Mouse (Mus musculus): ENCODE results near the gene Acot6.
"Not testable (repeated sequence)": the region's sequence is repeated elsewhere in the genome, so short reads cannot be mapped to it uniquely, and the experiment has no call there.

The Acot6 gene

DNA sequence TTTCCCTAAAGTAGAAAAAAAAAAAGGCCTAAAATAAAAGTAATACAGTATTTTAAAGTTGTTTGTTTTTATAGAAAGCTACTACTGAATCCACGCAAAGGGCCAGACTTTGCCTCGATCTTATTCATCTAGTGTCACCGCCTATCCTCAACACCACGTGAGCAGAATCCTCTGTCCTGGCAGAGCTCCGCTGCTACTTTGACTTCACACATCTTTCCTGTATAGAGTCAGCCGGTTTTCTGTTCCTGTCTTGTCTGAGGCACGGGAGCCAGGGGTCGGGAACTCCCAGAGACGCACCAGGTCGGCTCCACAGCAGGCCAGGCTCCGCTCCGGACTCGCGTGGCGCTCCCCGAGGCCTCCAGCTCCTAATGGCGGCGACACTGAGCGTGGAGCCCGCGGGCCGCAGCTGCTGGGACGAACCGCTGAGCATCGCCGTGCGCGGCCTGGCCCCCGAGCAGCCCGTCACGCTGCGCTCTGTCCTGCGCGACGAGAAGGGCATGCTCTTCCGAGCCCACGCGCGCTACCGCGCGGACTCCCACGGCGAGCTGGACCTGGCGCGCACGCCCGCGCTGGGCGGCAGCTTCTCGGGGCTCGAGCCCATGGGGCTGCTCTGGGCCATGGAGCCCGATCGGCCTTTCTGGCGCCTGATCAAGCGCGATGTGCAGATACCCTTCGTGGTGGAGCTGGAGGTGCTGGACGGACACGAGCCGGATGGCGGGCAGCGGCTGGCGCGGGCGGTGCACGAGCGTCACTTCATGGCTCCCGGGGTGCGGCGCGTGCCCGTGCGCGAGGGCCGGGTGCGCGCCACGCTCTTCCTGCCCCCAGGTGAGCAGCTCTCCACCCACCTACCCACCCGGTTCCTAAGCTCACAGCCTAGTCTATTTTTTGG, at the start of gene Acot6:
Acot6 (plus strand) TSS at position 51 of the 889 bp plus-strand sequence.
- peak; percentile 13 for DNase-seq (ENCODE audit: low spot score)

DNA sequence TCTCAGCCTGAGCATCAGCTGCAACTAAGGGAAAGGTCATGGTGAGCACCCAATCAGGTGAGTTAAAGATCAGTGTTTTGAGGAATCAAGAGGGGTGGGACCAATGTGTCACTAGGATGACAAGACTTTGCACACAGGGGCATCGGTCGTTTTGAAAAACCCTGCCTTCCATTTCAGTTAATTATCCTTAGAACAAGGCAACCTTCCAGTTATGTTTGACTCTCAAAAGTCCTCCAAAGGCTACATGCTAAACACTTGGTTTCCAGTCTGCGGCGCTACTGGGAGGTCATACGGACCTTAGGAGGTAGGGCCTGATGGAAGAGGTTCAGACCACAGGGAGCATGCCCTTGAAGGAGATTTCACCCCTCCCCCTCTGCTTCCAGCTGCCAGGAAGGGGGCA, 49.7 kb upstream of the Acot6 start:
- not testable (repeated sequence) for DNase-seq (ENCODE audit: low spot score)

DNA sequence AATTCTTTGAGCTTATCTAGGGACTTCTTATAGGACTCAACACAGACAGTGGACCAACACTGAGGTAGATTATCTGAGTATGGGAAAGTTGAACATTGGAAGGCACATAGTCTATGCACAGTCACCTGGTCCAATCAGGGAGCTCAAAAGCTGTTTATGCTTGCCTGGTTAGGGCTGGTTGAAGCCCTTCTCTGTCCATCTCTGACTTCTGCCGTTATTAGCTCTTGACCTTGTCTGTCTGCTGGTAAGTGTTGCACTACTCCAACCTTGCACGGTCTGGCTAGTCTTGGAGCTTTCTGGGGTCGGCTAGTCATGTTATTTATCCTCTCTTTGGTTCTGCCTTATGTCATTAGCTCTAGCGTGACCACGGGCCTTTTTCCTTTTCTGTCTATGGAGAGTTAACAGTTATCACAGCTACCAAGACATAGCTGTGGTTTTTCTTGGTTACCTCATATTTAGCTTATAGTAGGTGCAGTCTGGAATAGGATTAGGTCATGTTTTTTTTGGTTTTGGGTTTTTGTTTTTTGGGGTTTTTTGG, 48.4 kb upstream of the Acot6 start, which contains the start of gene Acot3:
Acot3 (plus strand) TSS at position 208 of the 538 bp plus-strand sequence.
- no peak for DNase-seq (ENCODE audit: low spot score)

DNA sequence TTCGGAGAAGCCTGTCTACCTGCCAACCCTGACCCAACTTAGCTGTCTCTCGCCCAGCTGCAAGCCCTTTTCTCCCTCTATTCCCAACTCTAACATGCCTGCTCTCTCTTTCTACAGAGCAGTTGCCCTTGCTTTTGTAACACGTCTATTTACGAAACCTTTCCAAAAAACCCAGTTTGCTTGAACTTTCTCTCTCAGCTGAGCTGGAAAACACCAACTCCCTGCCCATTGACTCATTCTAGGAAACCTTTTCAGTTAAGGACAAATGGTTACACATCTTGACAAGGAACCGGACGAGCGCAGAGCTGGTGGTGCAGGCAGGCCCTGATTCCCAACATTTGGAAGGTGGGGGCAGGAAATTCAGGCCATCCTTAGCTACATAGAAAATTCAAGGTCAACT, 47.8 kb upstream of the Acot6 start:
- no peak for DNase-seq (ENCODE audit: low spot score)

DNA sequence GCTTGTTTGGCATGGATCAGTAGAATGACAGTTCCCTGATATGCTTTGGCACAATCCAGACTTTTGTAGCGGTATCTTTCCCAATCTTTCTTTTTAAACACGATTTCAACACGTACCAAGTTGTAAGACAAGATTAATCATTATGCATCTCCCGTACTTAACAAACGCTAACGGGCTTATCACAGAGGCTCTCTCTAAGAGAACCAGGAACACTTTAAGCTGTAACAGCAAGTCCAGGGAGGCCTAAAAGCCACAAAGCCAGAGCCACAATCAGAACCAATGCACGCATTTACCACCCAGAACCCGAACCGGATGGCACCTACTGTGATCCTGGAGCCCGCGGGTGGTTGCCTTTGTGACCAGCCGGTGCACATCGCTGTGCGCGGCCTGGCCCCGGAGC, 47.3 kb upstream of the Acot6 start:
- no peak for DNase-seq (ENCODE audit: low spot score)

DNA sequence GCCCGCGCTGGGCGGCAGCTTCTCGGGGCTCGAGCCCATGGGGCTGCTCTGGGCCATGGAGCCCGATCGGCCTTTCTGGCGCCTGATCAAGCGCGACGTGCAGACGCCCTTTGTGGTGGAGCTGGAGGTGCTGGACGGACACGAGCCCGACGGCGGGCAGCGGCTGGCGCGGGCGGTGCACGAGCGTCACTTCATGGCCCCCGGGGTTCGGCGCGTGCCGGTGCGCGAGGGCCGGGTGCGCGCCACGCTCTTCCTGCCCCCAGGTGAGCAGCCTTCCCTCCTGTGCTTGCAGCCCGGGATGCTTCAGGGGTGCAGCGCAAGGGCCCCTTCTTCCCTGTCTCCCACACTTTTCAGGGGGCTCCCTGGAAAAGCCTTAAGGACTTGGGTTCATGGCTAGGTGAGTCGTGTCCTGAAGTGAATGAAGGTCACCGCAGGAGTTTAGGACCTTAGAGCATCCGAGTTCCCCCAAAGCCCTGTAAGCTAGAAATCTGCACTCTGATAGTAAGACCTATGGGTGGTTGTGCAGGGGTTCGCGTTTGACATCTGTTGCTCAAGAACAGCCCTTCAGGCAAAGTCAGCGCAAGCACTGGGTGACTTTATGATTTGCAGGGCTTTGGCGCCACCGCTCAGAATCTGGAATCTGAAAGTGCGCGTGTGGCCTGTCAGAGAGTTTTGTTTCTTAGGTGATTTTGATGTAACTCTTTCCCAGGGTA, 46.6 kb upstream of the Acot6 start:
- DNase-seq (ENCODE audit: low spot score), result no peak

DNA sequence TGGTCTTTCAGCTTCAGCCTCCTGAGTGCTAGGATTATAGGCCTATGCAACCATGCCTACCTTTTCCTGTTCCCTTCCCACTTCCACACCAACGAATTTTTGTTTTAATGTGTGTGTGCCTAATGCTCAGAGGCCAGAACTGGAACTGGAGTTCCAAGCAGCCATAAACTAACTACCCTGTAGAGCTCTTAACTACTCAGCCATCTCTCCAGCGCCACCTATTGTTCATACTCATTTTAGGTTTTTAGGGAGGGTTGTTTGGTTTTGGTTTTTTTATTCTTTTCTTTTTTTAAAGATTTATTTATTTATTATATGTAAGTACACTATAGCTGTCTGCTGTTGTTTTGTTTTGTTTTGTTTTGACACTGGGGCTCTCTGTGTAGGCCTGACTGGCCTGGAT, 39.5 kb upstream of the Acot6 start:
- no peak for DNase-seq (ENCODE audit: low spot score)

DNA sequence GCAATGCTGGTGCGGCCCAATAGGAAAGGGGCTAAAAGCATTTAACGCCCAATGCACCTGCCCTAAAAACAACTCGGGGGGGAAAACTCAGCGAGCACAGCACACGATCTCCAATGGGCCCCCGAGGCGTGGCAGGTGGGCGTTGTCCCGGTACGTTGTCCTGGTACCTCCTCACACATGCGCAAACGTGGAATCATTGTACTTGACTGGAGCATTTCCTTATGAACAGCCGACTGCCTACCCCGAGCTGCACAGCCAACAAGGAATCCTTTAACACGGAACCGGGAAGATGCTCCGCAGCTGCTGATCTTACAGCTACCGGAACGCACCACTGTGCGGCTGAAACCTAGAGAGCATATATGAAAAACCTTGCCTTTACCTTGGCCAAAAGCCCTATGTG, 38.1 kb upstream of the Acot6 start:
- DNase-seq (ENCODE audit: low spot score), result no peak

DNA sequence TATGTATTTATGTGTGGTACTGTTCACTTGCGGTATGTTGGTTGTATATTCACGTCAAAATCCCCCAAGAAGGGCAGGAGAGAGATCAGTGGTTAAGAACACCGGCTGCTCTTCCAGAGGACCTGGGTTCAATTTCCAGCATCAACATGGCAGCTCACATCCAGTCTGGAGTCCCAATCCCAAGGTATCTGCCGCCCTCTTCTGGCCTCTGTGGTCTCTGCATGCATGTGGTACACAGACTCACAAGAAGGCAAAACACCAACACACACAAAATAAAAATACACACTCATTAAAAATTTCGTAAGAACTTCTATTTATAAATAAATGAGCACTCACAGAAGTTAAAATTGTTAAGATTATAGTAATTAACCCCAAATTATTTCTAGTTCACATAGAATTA, 37.2 kb upstream of the Acot6 start:
- no peak for DNase-seq (ENCODE audit: low spot score)

DNA sequence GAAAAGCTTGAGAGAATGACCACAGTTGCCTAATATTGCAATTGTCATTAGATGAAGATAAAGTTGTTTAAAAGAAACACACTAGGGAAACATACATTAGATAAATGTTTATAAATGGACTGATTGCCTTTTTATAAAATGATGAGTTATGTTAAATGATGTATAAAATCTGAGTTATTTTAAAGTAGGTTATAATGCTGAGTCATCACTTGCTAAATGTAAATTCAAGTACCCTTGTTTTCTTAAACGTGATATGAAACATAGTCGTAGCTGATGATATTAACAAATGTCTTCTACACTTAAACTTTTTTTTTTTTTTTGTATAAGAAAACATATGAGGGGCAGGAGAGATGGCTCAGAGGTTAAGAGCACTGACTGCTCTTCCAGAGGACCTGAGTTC, 36.6 kb upstream of the Acot6 start:
- no peak for DNase-seq (ENCODE audit: low spot score)

DNA sequence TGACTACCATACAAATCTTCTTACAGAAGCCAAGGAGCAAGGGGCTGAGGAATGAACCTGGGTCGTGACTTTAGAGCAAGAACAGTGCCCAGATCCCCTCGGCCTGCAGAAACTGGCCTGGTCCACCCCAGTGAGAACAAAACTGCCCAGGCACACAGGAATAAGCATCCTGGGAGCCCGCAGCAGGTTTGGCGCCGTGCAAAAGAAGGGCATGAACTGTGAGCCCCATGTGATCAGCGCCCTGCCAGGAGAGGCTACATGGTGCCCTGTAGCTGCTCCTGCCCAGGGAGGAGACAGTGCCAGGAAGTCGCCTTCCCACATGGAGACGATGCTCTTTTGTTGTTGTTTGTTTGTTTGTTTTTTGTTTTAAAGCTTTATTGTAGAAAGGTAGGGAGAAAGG, 35.8 kb upstream of the Acot6 start:
- no peak for DNase-seq (ENCODE audit: low spot score)

DNA sequence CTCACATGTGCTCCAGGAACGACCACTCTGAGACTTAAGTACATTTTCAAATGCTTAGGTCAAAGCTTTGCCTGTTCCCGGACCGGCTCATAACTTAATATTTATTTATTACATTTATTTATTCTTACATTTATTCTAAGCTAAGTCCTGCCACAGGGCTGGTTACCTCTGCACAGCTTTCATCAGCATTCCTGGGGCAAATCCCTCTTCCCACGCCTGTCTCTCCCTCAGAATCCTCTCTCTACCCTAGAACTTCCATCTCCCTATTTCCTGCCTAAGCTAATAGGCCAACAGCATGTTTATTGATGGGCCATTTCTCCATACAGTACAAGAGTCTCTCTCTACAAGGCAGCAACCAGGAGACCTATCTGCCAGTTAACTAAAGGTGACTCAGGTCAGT, 32.7 kb upstream of the Acot6 start:
- no peak for DNase-seq (ENCODE audit: low spot score)

DNA sequence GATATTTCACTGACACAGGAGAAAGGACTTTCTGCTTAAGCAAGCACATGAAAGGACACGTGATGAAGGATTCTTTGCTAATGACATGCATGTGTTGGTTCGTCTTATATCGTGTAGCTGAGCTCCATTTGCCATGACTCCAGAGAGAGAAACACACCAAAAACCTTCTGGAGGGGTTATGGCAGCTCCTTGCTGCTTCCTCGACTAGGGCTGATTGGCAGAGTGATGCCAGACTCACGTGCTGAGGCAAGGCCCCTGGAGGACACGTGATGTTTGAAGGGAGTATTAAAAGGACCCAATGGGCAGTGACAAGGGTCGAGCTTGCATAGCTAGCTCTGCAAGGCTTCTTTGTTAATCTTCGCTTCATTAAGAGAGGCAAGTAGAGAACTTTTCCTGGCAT, 32.2 kb upstream of the Acot6 start:
- no peak for DNase-seq (ENCODE audit: low spot score)

DNA sequence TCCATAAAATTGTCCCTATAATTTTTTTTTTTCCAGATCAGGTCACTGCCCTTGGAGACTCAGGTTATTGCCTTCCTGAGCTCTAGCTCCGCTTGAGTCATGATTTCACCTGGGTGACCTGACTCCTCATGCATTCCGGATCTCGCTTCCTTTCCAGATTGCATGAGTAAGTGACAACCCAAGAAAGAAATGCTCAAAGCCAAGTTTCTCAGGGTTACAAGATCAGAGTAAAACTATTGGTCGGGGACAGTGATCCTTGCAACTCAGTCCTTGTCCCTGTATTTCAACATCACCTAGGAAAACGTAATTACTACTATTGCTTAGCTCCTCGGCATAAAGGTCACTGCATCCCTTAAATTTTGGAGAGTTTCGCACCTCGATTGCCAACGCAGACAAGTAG, 31.5 kb upstream of the Acot6 start, which contains the start of gene Acot5:
Acot5 (plus strand) TSS at position 340 of the 400 bp plus-strand sequence.
- DNase-seq (ENCODE audit: low spot score), result no peak

DNA sequence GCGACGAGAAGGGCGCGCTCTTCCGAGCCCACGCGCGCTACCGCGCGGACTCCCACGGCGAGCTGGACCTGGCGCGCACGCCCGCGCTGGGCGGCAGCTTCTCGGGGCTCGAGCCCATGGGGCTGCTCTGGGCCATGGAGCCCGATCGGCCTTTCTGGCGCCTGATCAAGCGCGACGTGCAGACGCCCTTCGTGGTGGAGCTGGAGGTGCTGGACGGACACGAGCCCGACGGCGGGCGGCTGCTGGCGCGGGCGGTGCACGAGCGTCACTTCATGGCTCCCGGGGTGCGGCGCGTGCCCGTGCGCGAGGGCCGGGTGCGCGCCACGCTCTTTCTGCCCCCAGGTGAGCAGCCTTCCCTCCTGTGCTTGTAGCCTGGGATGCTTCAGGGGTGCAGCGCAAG, 30.9 kb upstream of the Acot6 start:
- not testable (repeated sequence) for DNase-seq (ENCODE audit: low spot score)

DNA sequence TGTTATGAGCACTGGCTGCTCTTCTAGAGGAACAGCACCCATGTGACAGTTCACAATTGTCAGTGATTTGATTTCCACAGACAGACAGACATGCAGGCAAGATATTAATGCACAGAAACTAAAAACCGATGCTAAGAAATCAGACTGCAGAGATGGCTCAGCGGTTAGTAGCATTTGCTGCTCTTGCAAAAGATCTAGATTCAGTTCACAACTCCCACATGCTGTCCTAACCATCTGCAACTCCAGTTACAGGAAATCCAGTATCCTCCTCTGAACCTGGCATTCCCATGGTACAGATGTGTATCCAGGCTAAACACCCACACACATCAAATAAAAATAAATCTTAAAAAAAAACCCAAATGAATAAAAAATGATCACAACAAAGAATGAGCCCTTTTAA, 28.8 kb upstream of the Acot6 start:
- DNase-seq (ENCODE audit: low spot score), result peak; percentile 28

DNA sequence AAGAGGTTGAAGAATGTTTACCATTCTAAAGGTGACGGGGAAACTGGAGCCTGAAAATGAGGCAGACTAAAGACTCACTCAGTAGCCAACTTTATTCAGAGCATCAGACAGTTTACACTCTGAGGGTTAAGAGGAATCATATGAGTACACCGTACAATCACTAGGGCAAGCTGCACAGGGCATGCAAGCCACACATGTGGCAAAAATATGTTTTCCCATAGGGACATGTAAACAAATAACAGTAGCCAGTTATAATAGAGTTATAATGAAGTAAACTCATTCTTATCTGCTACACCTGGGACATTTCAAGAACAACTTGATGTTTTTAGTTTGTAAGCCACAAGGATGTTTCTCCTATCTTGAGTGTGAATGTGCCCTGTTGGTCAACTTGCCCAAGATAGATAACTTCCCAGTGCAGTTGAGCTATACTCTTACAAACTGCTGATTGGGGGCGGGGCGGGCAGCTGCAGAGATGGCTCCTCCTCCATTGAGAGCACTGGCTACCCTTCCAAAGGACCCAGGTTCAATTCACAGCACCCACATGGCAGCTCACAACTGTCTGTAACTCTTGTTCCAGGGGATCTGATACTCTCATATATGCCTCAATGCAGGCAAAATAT, 23.0 kb upstream of the Acot6 start:
- DNase-seq (ENCODE audit: low spot score), result no peak

DNA sequence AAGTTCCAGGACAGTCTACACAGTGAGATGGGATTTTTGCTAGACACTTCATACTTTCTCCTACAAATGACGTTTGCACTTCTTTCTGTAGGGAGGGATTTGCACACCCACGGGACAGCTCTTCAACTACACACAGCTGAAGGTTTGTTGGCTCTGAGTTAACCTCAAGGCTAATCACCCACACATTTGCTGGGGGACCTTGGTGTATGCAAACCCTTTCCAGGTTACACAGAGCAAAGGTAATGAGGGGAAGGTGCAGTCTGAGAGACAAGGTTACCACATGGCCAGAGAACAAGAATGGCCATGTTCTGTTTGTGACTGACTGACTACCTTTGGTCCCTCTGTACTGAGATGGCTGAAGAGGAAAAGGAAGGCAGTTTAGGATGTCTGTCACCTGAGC, 16.6 kb upstream of the Acot6 start:
- no peak for DNase-seq (ENCODE audit: low spot score)

DNA sequence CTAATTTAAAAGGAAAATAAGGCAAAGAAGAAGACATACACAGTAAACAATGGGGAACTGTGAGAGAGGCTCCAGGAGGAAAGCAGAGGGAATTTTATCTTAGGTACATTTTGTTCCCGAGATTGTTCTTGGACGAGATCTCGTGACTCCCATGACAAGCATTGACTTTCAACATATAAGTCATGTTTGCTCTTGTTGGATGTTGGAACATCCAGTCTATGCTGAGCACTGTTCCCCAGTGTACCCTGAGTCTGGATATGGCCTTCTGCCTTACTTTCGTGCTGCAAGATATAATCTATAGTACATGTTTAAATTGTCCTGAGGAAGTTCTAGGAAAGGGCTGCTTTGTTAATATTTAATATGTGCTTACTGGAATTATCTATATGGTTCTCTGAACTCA, 15.9 kb upstream of the Acot6 start:
- DNase-seq (ENCODE audit: low spot score), result no peak

DNA sequence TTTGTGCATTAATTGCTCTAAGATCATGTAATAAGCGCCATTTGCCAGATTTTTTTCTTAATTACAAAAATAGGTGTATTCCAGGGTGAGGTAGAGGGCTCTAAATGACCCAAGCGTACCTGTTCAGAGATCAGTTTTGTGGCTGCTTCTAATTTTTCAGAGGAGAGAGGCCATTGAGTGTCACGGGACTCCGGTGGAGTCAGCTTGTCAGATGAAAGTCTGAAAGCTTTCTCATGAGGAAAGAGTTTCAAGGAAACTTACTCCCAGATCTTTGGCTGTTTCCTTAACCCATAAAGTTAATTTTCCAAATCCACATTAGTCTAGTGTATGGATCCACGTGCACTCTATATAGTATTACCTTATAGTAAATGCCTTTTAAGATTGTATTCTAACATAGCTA, 5.8 kb upstream of the Acot6 start:
- not testable (repeated sequence) for DNase-seq (ENCODE audit: low spot score)

DNA sequence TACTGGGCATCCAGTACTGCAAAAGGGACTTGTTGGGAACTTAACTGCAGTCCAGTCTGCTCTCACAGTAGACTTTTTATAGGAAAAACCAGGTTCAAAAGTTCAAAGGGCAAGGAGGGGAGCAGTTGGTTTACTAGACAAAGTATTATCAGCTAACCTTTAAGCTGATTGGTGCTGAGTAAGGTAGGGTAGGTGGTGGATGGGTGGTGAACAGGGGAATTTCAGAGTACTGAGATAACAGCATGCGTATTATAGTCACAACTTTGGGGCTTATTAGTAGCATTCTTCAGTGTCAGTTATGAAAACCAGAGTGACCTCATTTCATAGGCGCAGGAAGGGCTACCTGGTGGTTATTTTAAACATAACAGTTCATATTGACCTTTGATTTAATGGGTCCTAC, 849 bp upstream of the Acot6 start:
- no peak for DNase-seq (ENCODE audit: low spot score)

DNA sequence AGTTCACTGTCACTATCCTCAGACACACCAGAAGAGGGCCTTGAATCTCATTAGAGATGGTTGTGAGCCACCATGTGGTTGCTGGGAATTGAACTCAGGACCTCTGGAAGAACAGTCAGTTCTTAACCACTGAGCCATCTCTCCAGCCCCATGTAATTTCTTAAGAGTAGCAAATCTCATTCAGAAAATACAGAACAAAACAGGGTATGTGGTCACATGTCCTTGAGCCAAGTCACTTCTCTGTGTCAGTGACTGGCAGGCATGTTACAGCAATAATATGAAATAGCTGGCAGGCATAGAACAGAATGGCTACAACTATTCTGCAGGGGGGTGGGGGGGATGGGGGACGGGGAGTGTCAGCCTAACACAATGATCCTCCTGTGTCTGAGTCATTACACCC, 383 bp upstream of the Acot6 start:
- no peak for DNase-seq (ENCODE audit: low spot score)

DNA sequence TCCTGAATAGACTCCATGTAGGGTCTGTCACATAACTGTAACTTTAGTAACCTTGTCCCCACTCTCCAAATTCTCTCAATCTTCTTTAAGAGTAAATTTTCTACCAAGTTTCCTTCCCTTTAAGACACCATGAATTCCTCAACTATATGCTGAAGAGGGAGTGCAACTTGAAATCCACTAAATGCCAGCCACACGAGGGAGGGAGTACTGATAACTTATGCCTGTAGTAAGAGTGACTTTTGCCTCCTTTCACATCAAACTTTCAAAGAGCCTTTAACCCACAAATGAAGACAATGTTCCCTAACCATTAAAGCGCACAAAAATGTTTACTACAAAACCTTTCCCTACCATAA, 1.0 kb downstream of the Acot6 start:
- no peak for DNase-seq (ENCODE audit: low spot score)
